Mouse (Mus musculus) intestine, embryonic 16.5 days (tissue): ENCODE results near the gene Epop. TPM values are rescaled to one million over a fixed set of nuclear protein-coding genes. Genes with fewer than 3 reads are reported as not detected.

Experiments used
- ATAC-seq: fragments of 200-750 bp; cut with Nextera tagmentation; 2 replicates; pipeline ENCODE4 v1.8.0; 2017; ENCODE audit warnings: moderate TSS enrichment, moderate library complexity
- H3K27ac ChIP-seq: fragments of 300-500 bp; sonication (generic); 2 replicates; pipeline ENCODE4 v1.5.1; 2014; ENCODE audit warnings: mild to moderate bottlenecking, low read length
- H3K27me3 ChIP-seq: fragments of 300-500 bp; sonication (generic); replicated peaks from 2 replicates; pipeline ENCODE4 v1.6.1; 2014; ENCODE audit warnings: low read length, control low read depth, mixed read lengths; ENCODE audit not compliant: control insufficient read depth, insufficient read depth
- H3K36me3 ChIP-seq: fragments of 300-500 bp; sonication (generic); 2 replicates; pipeline ENCODE4 v1.6.1; 2014; ENCODE audit warnings: low read length, control low read depth; ENCODE audit not compliant: control insufficient read depth, insufficient read depth
- H3K4me1 ChIP-seq: fragments of 300-500 bp; sonication (generic); 2 replicates; pipeline ENCODE4 v1.6.1; 2014; ENCODE audit warnings: low read length, control low read depth, mixed read lengths; ENCODE audit not compliant: control insufficient read depth, insufficient read depth
- H3K4me2 ChIP-seq: fragments of 300-500 bp; sonication (generic); 2 replicates; pipeline ENCODE4 v1.6.1; 2014; ENCODE audit warnings: low read depth, low read length, control low read depth
- H3K4me3 ChIP-seq: fragments of 300-500 bp; sonication (generic); 2 replicates; pipeline ENCODE4 v1.5.1; 2014; ENCODE audit warnings: mild to moderate bottlenecking, low read length
- H3K9ac ChIP-seq: fragments of 300-500 bp; sonication (generic); 2 replicates; pipeline ENCODE4 v1.6.1; 2014; ENCODE audit warnings: low read depth, low read length
- H3K9me3 ChIP-seq: fragments of 300-500 bp; sonication (generic); 2 replicates; pipeline ENCODE4 v1.6.1; 2016; ENCODE audit warnings: low read length, control low read depth; ENCODE audit not compliant: control insufficient read depth
- WGBS: fragments of 180-500 bp; shearing (Covaris S2); extraction: QIAGEN DNeasy Blood & Tissue Kit; methylation state at CpG from one replicate; pipeline ENCODE4 v1.1.7; 2014; 5-methylcytosine and 5-hydroxymethylcytosine counted together
- polyA plus RNA-seq: library from polyadenylated mRNA; unstranded; fragments of >200 nt; fragmentation: Nextera tagmentation; extraction: Ambion mirVana; gene quantifications from 2 replicates; pipeline ENCODE4 v1.2.1, GENCODE M21; 2015

Epop gene
- polyA plus RNA-seq, 1 experiment from 2014 or later = 1.1 TPM

- no peaks in the 10 kb centered on the region for H3K9me3 ChIP-seq
- H3K27ac ChIP-seq = no peak overlapping the region
- H3K4me1 ChIP-seq = peaks cover 22% of the 10 kb centered on the region
- no peak overlapping the region for H3K9ac ChIP-seq
- no peak overlapping the region for H3K4me2 ChIP-seq
- H3K36me3 ChIP-seq = no peaks in the 10 kb centered on the region
- H3K4me3 ChIP-seq = no peak overlapping the region
- WGBS = 19% methylated on average over 10 of the region's 10 CpGs
- peaks cover 71% of the 10 kb centered on the region for H3K27me3 ChIP-seq
- ATAC-seq = peak; percentile 29; the same call in 1 of the 2 replicates
These were observed 2.7 kb downstream of the Epop start for GRCm38 (mm10) chr11:97626850-97627249.

DNA sequence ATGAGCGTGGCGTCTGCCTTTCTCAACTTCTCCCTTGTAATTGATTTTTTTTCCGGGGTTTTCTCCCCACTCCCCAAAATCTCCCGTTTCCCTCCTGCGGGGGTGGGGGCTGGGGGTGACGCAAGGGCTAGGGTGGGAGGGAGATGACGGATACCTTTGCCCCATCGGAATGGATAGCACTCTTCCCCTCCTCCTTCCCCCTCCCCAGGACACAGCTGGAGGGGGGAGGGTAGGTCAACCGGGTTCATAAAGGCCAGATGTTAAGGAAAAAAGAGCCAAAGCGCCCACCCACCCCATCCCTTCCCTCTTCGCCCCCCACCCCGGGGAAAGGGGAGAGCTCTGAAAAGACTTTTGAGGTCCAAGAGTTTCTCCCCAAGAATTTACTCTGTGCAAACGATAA is 3.1 kb downstream of the Epop start:
- Histone ChIP-seq H3K4me2 (no peak overlapping the region), H3K9me3 (no peaks in the 10 kb centered on the region), H3K27me3 (peaks cover 68% of the 10 kb centered on the region), H3K27ac (no peak overlapping the region), H3K4me1 (peaks cover 22% of the 10 kb centered on the region), H3K4me3 (no peak overlapping the region), H3K9ac (no peak overlapping the region), H3K36me3 (no peaks in the 10 kb centered on the region)
- WGBS = 17% methylated on average over 13 of the region's 13 CpGs
- ATAC-seq = no peak

GRCm38 (mm10) chr11:97625551-97625950 is 4.0 kb downstream of the Epop start:
- WGBS = 81% methylated on average over 5 of the region's 5 CpGs
- no peak for ATAC-seq
- Histone ChIP-seq H3K36me3 (no peaks in the 10 kb centered on the region), H3K4me1 (peaks cover 22% of the 10 kb centered on the region), H3K27me3 (peaks cover 60% of the 10 kb centered on the region), H3K9me3 (no peaks in the 10 kb centered on the region), H3K4me2 (no peak overlapping the region), H3K4me3 (no peak overlapping the region), H3K27ac (no peak overlapping the region), H3K9ac (no peak overlapping the region)

DNA sequence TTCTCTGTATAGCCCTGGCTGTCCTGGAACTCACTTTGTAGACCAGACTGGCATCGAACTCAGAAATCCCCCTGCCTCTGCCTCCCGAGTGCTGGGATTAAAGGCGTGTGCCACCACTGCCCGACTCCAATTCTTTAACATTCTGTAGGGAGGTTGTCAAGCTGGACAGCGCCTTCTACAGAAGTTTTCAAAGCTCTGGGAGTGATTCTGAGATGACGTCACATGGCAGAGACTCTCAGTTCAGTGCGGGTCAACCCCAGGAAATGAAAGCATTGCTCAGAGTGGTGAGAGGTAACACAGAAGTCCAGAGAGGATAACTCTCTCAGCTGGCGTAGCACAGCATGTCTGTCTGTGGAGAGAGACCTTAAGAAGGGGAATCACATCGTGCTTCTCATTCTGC is 6.3 kb downstream of the Epop start:
- H3K9ac ChIP-seq = no peak overlapping the region
- ATAC-seq = no peak
- peaks cover 47% of the 10 kb centered on the region for H3K27me3 ChIP-seq
- H3K4me2 ChIP-seq = no peak overlapping the region
- no peak overlapping the region for H3K4me3 ChIP-seq
- H3K9me3 ChIP-seq = no peaks in the 10 kb centered on the region
- WGBS = 56% methylated on average over 9 of the region's 9 CpGs
- H3K36me3 ChIP-seq = no peaks in the 10 kb centered on the region
- H3K4me1 ChIP-seq = peaks cover 9% of the 10 kb centered on the region
- no peak overlapping the region for H3K27ac ChIP-seq

DNA sequence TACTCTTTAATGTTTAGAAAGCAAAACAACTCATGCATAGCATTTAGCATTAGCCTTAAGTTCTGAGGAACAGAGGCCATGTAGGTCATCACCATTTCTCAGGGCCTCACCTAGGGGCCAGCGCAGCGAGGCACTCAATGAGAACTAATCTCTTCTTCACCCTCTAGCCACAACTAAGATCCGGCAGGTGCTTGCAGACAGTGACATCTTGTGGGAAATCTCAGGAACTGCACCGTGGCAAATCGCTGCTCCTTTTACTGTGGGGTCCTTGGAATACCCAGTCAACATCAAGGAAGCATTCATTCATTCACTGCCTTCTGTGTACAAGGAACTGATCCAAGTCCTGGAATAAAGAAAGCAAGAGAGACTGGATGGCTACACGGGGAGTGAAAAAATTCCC is 7.1 kb downstream of the Epop start:
- Histone ChIP-seq H3K36me3 (no peaks in the 10 kb centered on the region), H3K27ac (no peak overlapping the region), H3K9ac (no peak overlapping the region), H3K4me1 (peaks cover 4% of the 10 kb centered on the region; the same call in 1 of the 2 replicates), H3K27me3 (peaks cover 40% of the 10 kb centered on the region), H3K4me2 (no peak overlapping the region), H3K9me3 (no peaks in the 10 kb centered on the region), H3K4me3 (no peak overlapping the region)
- 1% methylated on average over 6 of the region's 6 CpGs for WGBS
- ATAC-seq = no peak

DNA sequence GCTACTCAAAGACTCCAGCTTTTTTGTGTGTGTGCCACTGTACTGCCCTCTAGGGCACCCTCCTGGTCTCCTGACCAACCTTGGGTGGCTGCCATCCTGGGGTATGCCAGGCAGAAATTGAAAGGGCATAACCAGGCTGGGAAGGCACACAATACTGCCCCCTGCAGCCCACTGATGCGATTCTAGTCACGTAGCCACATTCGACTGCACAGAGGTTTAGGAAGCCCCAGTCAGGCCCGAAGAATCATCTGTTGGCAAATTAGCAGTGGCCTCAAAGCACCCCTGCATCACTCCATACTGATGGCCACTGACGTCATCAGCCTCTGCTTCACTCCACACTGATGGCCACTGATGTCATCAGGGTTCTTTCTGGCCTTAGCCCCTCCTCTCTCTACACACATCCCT is 10.1 kb downstream of the Epop start:
- Histone ChIP-seq H3K27me3 (peaks cover 11% of the 10 kb centered on the region), H3K4me3 (no peak overlapping the region), H3K27ac (no peak overlapping the region), H3K9me3 (no peaks in the 10 kb centered on the region), H3K9ac (no peak overlapping the region), H3K4me2 (no peak overlapping the region), H3K4me1 (no peaks in the 10 kb centered on the region), H3K36me3 (no peaks in the 10 kb centered on the region)
- no peak; the same call in 1 of the 2 replicates for ATAC-seq
- WGBS = 55% methylated on average over 5 of the region's 5 CpGs

DNA sequence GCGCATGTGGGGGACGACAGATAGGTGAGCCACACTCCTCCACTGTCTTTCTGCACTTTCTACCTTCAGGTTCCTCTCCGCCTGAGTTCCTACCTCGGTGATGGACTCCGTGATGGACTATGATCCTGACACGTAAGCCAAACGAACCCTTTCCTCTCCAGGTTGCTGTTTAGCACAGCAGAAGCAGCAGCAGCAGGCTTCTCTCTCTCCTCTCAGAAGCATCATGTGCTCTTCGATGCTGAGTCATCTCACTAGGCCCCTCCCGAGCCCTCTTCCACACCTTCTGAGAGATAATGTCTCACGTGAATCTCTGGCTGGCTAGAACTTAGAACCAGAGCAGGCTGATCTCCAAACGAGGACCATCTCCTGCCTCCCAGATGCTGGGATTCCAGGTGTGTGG is 11.1 kb downstream of the Epop start:
- H3K4me3 ChIP-seq = no peak overlapping the region
- WGBS = 36% methylated on average over 11 of the region's 11 CpGs
- H3K27ac ChIP-seq = no peak overlapping the region
- no peaks in the 10 kb centered on the region for H3K9me3 ChIP-seq
- no peak overlapping the region for H3K4me2 ChIP-seq
- H3K36me3 ChIP-seq = no peaks in the 10 kb centered on the region
- peaks cover 3% of the 10 kb centered on the region; the same call in 1 of the 2 replicates for H3K27me3 ChIP-seq
- H3K4me1 ChIP-seq = no peaks in the 10 kb centered on the region
- H3K9ac ChIP-seq = no peak overlapping the region
- ATAC-seq = peak; percentile 44; the same call in 1 of the 2 replicates

DNA sequence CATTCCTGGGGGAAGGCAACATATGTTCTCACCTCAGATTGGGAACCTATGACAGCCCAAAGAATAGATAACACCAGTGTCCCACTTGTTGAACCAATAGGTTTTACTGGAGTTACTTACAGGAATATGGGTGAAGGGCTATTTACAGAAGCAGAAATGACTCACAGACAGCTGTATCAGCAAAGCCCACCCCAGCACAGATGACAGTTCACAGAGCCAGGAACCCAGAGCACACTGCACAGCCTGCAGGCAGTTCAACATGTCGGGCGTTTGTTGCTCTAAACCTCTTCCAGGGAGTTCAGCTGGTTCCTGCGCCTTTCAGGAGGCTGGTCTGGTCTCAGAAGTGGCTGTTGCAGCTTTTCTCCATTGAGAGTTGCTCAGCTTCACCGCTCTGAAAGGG is 14.2 kb downstream of the Epop start:
- Histone ChIP-seq H3K27ac (no peak overlapping the region), H3K9ac (no peak overlapping the region), H3K4me3 (no peak overlapping the region), H3K36me3 (no peaks in the 10 kb centered on the region), H3K9me3 (no peaks in the 10 kb centered on the region), H3K27me3 (no peaks in the 10 kb centered on the region), H3K4me1 (no peaks in the 10 kb centered on the region), H3K4me2 (no peak overlapping the region)
- 77% methylated on average over 4 of the region's 4 CpGs for WGBS
- no peak for ATAC-seq

DNA sequence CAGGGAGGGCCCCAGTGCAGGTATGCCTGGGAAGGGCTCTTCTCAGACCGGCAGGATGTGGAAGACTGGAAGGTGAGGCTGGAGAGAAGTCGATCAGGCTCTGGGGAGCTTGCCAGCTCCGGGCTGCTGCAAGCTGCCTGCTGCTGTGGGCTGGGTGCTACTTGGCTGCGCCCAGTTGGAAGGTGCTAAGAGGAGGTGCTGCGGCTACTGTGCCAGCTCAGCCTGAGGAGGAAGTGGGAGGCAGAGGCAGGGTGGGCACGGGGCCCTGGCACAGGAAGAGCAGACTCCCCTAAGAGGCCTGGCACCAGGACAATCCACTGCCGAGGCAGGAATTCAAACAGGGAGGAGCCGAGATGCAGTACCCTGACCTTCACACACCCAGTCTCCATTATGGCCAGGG is 18.4 kb downstream of the Epop start:
- H3K36me3 ChIP-seq = no peaks in the 10 kb centered on the region
- no peaks in the 10 kb centered on the region for H3K4me1 ChIP-seq
- no peak for ATAC-seq
- H3K4me3 ChIP-seq = no peak overlapping the region
- H3K9me3 ChIP-seq = no peaks in the 10 kb centered on the region
- no peak overlapping the region for H3K9ac ChIP-seq
- H3K27ac ChIP-seq = no peak overlapping the region
- H3K4me2 ChIP-seq = no peak overlapping the region
- no peaks in the 10 kb centered on the region for H3K27me3 ChIP-seq
- WGBS = 53% methylated on average over 8 of the region's 8 CpGs

GRCm38 (mm10) chr11:97609743-97610142 is 19.8 kb downstream of the Epop start:
- Histone ChIP-seq H3K9ac (no peak overlapping the region), H3K4me2 (no peak overlapping the region), H3K9me3 (no peaks in the 10 kb centered on the region), H3K36me3 (no peaks in the 10 kb centered on the region), H3K27me3 (no peaks in the 10 kb centered on the region), H3K4me1 (no peaks in the 10 kb centered on the region), H3K27ac (no peak overlapping the region), H3K4me3 (no peak overlapping the region)
- WGBS = 80% methylated on average over 13 of the region's 13 CpGs
- no peak for ATAC-seq
